Mouse (Mus musculus): ENCODE measurements around the gene Bri3.
"Not testable (repeated sequence)": the region's sequence is repeated elsewhere in the genome, so short reads cannot be mapped to it uniquely, and the experiment has no call there.

Bri3 gene

DNA sequence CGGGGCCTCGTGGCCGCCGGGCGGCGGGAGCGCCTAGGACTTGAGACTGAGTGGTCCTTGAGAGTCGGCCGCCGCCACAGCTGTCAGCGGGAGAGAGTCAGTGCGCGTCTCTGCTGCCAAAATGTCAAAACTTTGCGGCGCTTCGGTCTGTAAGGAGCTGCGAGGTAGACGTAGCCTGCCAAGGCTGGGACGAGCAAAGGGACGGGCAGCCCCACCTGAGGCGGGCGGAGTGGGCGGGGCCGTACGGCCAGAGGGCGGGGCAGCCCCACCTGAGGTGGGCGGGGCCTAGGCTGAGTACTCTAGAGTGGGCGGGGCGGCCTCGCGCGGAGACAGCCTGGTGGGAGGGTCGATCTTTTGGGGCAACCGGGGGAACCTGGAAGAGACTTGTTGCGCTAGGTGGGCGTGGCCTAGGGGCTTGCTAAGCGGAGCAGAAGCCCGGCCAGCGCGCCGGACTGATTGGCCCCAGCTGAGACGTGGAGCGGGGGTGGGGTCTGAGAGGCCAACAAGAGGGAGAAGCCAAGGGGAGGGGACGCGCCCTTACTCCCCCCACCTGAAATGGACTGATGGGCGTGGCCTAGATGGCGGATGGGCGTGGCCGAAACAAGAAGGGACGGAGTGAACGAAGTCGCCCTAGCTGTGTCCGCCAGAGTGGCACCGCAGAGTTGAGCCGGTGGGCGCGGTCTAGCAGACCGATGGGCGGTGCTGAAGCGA, 113.8 kb downstream of the Bri3 start, which contains the start of gene Baiap2l1:
TSS of gene Baiap2l1 (minus strand) at position 232 of the 711 bp plus-strand sequence.
- DNase-seq (ENCODE audit: low read depth, low spot score), result peak; percentile 96

DNA sequence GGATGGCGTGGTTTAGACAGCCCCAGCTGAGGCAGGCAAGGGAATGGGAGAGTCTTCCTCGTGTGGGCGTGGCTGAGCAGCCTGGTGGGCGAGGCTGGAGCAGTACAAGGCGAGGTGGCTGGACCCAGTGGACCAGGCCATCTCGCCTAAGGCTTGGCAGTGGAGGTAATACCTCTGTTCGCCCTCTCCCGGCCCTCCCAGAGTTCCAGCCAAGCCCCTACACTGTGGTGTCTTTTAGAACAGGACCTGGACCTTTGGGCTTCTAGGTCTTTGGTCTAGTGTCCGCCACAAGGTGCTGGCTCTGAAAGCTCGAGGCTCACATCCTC, 114.3 kb downstream of the Bri3 start:
- no peak for DNase-seq (ENCODE audit: low read depth, low spot score)

DNA sequence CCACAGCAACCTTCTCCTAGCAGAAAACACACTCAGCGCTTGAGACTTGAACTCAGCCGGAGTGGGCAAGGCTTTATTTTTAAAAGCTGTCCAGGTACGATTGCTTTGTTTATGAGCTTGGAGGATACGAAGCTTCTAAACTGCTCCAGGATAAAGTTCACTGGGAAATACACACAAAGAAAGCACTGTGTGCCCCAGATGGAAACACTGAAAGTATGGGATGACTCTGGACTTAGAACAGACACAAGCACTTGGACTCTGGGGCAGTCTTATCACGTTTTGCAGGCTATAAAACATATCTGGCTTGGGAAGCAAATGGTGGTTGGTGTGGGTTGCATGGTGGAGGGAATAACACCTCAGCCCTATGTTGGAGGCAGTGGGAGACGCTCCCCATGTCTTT, 115.6 kb downstream of the Bri3 start:
- DNase-seq (ENCODE audit: low read depth, low spot score), result no peak

DNA sequence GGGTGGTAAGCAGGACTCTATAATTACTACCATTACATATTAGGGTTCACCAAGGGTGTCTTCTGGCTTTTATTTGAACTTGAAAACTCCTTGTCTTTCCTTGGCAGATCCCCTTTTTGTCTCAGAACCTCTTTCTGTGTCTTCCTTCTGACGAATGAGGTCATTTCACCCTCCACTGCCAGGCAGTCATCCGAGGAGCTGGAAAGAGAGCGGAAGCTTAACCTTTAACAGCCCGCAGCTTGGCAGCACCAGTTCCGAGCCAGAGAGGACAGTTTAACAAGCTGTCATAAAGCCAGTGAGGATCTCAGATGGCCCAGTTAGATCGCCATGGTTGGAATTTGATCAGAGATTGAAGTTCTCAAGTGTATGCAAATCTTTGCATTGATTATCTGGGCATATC, 116.1 kb downstream of the Bri3 start:
- no peak for DNase-seq (ENCODE audit: low read depth, low spot score)

DNA sequence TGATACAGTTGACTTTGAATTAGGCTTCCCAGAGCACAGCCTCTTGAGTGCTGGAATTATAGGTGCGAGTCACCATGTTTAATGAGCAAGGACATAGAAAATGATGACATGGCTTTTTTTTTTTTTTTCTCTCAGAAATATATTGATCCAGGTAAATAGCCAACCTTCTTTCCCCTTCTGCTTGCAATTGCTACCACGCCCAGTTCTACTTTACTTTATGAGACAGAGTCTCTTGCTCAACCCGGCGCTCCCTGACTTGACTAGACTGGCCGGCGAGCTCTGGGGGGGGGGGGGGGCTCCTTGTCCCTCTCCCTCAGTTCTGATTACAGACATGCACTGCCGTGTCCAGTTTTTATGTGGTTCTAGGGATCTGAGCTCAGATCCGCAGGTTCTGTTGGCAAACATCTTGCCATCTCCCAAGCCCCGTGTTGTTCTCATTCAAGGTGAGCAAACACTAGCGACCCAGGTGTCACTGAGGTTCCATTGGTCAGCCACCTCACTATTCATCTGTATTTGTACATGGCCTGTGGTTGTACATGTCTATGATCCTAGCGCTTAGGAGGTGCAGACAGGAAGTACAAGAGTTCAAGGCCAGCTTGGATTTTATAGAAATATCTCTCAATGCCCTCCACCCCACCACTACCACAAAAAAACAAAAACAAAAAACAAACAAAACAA, 120.6 kb downstream of the Bri3 start:
- DNase-seq (ENCODE audit: low read depth, low spot score), result no peak

DNA sequence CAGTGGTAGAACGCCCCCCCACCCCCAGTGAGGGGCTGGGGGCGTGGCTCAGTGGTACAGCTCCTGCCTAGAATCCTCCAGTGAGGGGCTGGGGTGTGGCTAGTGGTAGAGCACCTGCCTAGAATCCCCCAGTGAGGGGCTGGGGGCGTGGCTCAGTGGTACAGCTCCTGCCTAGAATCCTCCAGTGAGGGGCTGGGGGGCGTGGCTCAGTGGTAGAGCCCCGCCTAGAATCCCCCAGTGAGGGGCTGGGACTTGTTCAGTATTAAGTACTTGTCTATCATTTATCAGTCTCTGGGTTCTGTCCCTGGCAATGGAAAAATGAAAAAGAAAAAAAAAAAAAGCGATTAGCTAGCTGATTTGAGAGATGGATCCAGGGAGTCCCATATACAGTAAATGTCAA, 122.3 kb downstream of the Bri3 start:
- DNase-seq (ENCODE audit: low read depth, low spot score), result not testable (repeated sequence)

DNA sequence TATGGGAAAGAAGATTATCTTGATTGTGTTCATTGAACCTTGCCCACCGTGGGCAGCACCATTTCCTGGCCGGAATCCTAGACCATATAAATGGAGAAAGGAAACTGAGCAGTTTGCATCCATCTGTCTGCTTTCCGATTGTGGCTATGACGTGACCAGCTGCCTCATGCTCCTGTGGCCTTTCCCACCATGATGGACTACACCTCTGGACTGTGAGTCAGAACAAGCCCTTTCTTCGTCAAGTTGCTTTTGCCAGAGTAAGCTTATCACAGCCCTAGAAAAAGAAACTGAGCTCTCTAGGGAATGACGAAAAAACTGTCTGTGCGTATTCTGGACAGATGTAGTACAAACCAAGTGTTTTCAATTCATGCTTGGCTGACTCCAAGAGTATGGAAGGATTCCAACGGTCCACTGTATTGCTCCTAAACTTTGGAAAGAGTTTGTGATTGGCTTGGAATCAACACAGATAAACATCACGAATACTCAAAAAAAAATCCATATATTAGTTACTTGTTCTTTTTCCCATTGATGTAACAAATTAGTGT, 124.5 kb downstream of the Bri3 start:
- DNase-seq (ENCODE audit: low read depth, low spot score), result no peak

DNA sequence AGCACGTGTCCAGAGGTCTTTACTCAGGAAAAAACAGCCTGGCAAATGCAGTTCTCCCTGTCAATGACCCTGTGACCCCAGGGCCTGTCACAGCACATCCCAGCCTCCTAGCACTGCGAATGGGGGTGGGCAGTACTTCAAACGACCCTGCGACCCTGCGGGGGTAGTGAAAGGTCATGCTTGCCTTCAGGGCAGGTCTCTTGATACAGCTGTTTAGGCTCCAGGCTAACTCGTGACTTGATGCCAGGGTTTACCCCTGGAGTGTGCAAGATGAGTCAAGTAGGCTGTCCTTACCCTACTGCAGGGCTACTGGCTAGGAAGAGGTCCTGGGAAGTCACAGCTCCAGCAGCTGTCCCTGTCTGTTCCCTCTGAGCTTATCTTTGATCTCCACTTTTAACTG, 126.7 kb downstream of the Bri3 start:
- DNase-seq (ENCODE audit: low read depth, low spot score), result no peak

DNA sequence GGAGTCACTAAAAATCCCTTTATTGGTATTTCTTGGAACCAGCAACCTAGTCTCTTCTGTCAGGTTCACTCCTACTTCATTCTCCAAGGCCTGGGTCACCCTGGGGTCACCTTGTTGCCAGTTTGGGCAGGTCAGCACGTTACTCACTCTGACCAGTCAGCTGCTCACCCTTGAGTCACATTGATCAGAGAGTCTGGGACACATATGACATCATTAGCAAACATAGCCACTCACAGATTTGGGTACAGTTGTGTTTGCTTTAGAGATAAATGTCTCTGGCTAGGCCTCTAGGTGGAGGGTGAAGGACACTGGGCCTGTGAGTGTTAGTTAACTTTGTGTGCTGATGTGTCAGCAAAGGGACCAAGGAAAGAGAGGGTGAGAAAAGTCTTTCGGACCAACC, 127.9 kb downstream of the Bri3 start:
- DNase-seq (ENCODE audit: low read depth, low spot score), result no peak

DNA sequence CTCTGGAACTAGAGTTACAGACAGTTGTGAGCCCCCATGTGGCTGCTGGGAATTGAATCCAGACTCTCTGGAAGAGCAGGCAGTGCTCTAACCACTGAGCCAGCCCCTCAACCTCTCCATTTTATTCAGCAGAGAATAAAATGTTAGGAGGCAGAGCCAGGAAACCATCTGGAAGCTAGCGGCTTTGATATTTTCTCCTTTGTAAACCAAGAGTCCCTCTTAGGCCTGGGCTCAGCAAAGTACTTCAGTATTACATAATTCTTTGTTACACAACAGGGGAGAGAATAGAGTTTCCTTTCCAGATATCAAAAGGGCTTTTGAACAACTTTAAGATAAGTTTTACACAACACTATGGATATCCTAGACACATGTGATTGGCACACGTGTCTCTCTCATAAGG, 128.6 kb downstream of the Bri3 start:
- no peak for DNase-seq (ENCODE audit: low read depth, low spot score)

DNA sequence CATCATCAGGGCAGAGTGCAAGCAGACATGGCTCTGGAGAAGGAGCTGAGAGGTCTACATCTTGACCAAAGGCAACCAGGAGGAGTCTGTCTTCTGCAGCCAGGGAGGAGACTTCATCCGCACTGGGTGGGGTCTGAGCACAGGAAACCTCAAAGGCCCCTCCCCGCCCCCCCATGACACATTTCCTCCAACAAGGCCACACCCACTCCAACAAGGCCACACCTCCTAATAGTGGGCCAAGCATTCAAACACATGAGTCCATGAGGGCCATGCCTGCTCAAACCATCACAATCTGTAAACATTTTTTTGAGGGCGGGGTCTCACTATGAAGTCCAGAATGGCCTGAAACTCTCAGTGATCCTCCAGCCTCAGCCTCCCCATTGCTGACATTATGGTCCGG, 135.2 kb downstream of the Bri3 start:
- DNase-seq (ENCODE audit: low read depth, low spot score), result no peak

DNA sequence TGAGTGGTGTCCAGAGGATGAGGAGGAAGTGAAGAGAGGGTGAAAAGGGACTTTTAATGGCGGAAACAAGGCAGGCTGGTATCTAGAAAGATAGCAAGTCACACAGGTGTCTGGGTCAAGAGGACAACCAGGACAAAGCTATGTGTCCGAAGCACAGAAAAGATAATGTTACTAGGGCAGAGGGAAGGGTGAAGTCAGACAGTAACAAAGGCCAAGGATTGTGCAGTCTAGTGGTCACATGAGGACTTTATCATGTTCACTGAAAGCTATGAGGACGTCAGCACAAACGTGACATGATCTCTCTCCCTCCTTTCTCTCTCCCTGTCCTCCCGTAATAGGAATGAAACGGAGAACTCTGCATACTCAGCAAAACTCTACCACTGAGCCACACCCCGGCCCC, 136.5 kb downstream of the Bri3 start:
- no peak for DNase-seq (ENCODE audit: low read depth, low spot score)

DNA sequence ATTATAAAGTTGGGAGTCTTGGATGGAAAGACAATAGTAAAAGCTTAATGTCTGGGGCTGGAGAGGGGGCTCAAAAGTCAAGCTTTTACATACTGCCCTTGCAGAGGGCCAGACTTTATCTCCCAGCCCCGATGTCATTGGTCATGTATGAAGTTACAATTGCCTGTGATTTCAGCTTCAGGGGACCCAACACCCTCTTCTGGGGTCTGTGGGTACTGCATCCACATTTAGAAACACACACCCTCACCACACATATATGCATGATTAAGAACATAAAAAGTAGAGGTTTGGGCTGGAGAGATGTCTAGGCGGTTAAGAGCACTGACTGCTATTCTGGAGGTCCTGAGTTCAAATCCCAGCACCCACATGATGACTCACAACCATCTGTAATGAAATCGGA, 137.5 kb downstream of the Bri3 start:
- DNase-seq (ENCODE audit: low read depth, low spot score), result no peak

DNA sequence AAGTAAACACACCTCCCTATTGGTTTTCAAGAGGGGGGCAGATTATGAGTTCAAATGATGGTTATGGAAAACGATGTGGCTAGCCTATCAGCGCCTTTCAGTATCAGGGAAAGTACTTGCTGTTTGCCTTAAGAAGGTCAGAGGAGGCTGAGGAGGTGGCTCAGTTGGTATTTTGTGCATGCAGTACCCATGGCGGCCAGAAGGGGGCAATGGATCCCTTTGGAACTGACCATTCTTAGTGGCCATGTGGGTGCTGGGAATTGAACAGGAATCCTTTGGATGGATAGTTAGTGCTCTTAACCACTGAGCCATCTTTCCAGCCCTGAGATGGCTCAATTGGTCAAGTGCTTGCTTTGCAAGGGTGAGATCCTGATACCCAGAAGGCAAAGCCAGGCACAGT, 139.7 kb downstream of the Bri3 start:
- DNase-seq (ENCODE audit: low read depth, low spot score), result no peak

DNA sequence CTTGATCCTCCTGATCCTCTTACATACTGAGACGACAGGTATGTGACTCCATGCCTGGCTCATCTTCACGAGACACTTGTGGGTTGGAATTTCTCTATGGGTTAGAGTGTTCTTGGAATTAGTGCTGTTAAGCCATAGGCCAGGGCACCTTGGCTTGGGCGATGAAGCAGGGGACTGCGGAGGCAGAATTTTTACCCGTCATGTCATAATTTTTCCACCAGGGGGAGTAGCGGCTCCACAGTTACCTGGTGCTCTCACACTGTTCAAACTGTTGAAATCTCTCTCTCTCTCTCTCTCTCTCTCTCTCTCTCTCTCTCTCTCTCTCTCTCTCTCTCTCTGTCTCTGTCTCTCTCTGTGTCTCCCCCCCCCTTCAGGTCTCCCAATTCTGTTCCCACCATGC, 143.6 kb downstream of the Bri3 start:
- no peak for DNase-seq (ENCODE audit: low read depth, low spot score)

DNA sequence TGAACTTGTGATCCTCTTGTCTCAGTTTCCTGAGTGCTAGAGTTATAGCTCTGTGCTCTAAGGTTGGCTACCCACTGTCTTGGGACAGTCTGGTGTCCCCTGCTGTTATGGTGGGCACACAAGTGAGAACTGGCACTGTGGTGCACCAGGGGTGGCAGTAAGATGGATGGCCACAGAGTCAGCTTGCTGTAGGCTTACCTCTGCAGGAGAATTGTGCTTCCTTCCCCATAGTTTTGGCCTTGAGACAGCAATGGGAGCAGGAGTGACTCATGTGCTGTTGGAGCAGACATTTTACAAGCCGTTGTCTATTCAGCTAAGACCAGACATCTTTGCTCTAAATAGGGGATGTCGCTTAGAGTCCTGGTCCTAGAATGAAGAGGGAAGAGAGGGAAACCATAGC, 149.9 kb downstream of the Bri3 start:
- no peak for DNase-seq (ENCODE audit: low read depth, low spot score)

DNA sequence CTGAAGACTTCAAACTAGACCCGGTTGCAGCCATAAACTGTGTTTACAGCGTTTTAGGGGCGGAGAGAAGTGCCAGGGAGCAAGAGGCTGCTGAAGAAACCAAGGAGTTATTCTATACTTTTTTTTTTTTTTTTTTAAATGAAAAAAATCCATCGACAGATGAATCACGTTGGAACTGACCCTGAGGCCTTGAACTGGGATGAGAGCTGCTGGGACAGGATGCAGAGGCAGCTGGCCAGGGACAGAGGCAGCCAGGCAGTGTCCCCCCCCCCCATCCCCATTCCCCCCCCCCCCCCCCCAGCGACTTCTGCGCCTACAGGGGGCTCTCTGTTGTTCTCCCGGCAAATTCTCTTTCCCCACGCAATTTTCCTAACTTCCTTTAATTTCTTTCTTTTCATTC, 153.3 kb downstream of the Bri3 start:
- no peak for DNase-seq (ENCODE audit: low read depth, low spot score)

DNA sequence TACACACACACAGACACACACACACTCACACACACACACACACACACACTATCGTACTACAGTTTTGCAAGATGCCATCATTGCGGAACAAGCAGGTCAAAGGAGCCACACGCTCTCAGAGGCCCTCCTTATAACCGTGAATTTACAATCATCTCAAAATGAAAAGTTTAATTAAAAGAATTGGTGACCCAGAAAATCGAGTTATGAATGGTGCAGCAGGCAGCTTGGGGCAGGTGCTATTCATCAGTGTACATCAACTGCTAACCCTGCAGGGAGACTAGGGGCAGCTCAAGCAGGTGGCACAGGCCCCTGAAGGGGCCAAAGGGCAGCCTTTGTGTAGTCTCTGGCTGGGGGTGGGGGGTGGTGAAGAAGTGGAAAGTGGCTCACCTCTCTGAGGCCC, 156.6 kb downstream of the Bri3 start:
- DNase-seq (ENCODE audit: low read depth, low spot score), result no peak

DNA sequence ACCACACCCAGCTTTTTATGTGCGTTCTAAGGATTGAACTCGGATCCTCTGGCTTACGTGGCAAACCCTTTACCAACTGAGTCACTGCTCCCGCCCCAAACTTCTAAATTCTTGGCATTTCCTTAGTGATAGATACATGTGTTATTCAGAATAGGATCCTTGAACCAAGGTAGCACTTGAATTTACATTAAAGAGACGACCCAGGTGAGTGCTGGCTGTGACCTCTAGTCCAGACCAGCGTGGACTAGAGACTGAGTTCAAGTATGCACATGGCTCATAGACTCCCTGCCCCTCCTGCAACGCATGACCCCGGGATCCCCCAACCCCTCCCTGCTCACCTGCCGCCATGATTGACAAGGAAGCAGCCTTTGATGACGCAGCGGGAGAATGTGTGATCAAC, 162.0 kb downstream of the Bri3 start:
- no peak for DNase-seq (ENCODE audit: low read depth, low spot score)

DNA sequence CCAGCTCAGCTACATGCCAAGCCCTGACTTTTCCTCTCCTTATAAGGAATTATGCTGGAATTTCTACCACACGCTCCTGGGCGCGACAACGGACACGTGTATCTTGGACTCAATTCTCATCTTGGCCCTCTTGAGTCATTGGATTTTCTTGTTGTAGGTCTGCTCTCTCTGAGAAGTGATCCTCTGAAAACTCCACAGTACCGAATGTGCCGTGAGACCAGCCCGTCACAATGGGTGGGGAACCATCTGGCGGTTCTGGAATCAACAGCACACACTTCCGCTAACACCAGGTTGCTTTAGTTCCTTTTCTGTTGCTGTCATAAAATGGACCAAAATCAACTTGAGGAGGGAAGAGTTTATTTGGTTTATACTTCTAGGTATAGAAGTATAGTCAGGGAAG, 166.4 kb downstream of the Bri3 start:
- DNase-seq (ENCODE audit: low read depth, low spot score), result no peak

DNA sequence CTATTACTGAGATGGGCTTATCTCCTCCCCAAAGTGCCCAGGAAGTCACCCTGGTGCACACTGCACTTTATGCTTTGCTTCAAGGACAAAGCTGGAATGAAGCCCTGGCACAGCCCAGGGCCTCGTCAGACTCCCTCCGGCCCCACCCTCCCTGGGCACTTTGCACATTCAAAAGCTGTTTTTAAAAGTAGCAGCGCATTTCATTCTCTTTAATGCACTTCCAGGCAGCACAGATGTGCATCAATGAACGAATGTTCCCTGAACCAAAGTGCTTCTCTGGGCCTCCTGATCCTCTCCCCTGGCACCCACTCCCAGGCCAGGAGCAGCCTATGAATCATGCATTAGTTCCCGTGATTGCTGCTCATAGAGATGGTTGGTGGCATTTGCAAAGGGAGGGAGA, 167.5 kb downstream of the Bri3 start:
- DNase-seq (ENCODE audit: low read depth, low spot score), result no peak

DNA sequence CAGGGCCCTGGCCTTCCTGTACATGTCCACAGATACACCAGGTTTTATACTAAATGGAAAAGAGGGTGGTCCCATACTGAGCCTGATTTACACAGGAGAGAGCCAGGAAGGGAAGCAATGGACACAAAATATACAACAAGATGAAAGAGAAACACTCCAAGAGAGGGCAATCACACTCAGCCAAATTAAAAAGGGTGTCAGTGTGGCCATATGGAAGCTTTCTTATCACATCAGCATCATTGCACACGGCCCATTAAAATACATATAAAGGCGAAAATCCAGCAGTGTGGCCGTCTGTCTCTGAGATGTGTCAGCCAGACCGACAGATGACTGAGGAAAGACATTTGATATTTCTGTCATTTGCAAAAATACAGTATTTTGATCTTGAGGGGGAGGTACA, 168.5 kb downstream of the Bri3 start:
- no peak for DNase-seq (ENCODE audit: low read depth, low spot score)

DNA sequence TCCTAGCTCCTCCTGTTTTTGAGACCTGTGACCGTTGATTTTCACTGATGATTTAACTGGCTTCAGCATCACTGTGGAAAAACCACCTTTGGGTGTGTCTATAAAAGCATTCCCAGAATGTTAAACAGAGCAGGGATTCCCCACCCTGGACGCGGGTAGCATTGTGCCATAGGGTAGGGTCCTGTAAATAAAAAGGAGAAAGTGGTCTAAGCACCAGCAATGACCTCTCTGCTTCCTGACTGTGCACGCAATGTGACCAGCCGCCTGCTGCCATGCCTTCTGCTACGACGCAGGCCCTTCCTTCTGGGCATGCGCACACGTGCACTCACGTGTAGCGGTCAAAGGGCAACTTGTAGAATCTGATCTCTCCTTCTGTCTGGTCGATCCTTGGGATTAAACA, 174.2 kb downstream of the Bri3 start:
- DNase-seq (ENCODE audit: low read depth, low spot score), result no peak

DNA sequence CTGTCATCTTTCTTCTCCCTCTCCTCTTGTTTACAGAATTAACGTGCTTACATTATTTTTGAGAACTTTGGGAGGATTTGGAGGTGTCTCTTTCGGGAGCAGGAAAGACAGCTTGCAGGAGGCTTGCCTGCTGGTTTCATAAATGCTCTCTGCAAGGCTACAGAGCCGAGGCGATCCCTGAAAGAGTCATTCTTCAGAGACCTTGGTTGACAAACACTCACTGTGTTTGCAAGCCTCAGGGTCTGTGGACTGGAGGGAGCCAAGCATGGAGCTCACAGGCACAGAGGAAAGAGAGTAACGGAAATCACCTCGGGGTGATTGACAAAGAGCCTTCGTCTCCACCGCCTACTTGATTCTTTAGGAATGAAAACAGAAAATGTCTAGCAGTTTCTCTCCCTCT, 175.8 kb downstream of the Bri3 start:
- DNase-seq (ENCODE audit: low read depth, low spot score), result no peak
